Mouse (Mus musculus): Measurements from ENCODE around the gene 1700067K01Rik.

GRCm38 (mm10) chr8:83994030-83994429 is 7.3 kb upstream of the 1700067K01Rik start:
- TF ChIP-seq CTCF (IDR thresholded peaks at IDR 0.05; ENCODE audit: insufficient read depth, low read depth, low read length) (no peak), POLR2A (IDR thresholded peaks at IDR 0.05; ENCODE audit: insufficient read depth, low read depth, low read length) (no peak)

Data from olfactory bulb, adult 2 months (tissue).